Mouse (Mus musculus): ENCODE results near the gene Cbx5.

DNA sequence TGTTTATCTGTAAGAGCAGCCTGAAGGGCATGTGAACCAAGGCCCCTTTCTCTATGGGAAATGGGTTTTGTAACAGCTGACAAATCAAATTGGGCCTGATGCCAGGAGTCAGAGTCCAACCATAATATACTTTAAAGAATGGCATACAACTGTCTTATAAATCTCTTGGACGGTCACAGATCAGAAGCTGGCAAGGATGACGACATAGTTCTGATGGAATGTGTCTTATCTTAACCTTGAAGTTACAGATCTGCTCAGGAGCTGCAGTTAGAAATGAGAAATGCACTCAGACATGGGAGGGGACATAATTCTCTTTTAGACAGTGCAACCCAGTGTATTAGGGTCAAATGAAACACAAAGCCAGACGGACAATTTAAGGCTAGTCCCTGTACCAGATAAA is 18.8 kb downstream of the Cbx5 start:
- TF ChIP-seq CTCF (IDR thresholded peaks at IDR 0.05; ENCODE audit: borderline replicate concordance, insufficient read depth, low read depth, low read length) (no peak), POLR2A (IDR thresholded peaks at IDR 0.05; ENCODE audit: borderline replicate concordance, insufficient read depth, low read length) (no peak)
